Mouse (Mus musculus) E14TG2a.4 (cell line): ENCODE results near the gene Gm21985.
"Not testable (repeated sequence)": the region's sequence is repeated elsewhere in the genome, so short reads cannot be mapped to it uniquely, and the experiment has no call there.

Source experiments
- H3K27me3 ChIP-seq: 2 replicates; pipeline ENCODE4 v1.6.1; 2014; ENCODE audit warnings: low read length, control low read depth; ENCODE audit not compliant: insufficient read depth
- H3K36me3 ChIP-seq: 2 replicates; pipeline ENCODE4 v1.6.1; 2014; ENCODE audit warnings: low read length, control low read depth; ENCODE audit not compliant: insufficient read depth
- H3K4me1 ChIP-seq: replicated peaks from 2 replicates; pipeline ENCODE4 v1.6.1; 2014; ENCODE audit warnings: low read depth, low read length, control low read depth
- H3K4me3 ChIP-seq: replicated peaks from 2 replicates; pipeline ENCODE4 v1.5.1; 2014; ENCODE audit warnings: mild to moderate bottlenecking, low read length
- H3K9me3 ChIP-seq: 2 replicates; pipeline ENCODE4 v1.6.1; 2014; ENCODE audit warnings: low read length, control low read depth
- CTCF ChIP-seq: conservative IDR thresholded peaks from 2 replicates; pipeline ENCODE4 v1.5.1; 2014; ENCODE audit warnings: low read length
- NANOG ChIP-seq: IDR thresholded peaks from 2 replicates; pipeline ENCODE4 v1.6.1; 2014; ENCODE audit warnings: borderline replicate concordance, low read length, mixed read lengths
- POU5F1 ChIP-seq: IDR thresholded peaks from 2 replicates; pipeline ENCODE4 v1.6.1; 2014; ENCODE audit warnings: low read length, borderline replicate concordance

Gene Gm21985

DNA sequence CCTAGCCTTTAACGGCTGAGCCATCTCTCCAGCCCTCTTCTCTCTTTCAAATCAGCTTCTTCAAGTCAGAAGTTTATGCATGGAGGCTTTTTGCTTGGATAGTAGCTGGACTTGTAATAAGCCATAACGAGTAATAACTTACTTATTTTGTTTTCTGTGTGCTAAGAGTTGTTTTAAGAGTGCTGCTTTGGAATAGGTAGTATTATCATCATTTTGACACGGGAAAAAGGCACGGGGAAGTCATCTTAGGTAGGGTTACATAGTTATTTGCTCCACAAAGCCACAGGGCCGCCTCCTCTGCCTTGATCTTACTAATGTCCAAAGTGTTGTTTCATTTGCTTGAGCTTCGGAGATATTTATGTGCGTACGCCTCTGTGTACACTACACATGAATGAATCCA lies 114.0 kb downstream of the Gm21985 start:
- peaks cover 58% of the 10 kb centered on the region for H3K4me1 ChIP-seq
- H3K4me3 ChIP-seq = peak overlapping the region; percentile 85
- H3K36me3 ChIP-seq = peaks cover 22% of the 10 kb centered on the region
- H3K27me3 ChIP-seq = no peaks in the 10 kb centered on the region
- H3K9me3 ChIP-seq = no peaks in the 10 kb centered on the region
- TF ChIP-seq POU5F1 = no peak
- no peak for TF ChIP-seq CTCF
- TF ChIP-seq NANOG = no peak

GRCm38 (mm10) chr2:112381219-112381618 lies 115.1 kb downstream of the Gm21985 start:
- TF ChIP-seq NANOG = no peak
- TF ChIP-seq CTCF = no peak
- no peak for TF ChIP-seq POU5F1

DNA sequence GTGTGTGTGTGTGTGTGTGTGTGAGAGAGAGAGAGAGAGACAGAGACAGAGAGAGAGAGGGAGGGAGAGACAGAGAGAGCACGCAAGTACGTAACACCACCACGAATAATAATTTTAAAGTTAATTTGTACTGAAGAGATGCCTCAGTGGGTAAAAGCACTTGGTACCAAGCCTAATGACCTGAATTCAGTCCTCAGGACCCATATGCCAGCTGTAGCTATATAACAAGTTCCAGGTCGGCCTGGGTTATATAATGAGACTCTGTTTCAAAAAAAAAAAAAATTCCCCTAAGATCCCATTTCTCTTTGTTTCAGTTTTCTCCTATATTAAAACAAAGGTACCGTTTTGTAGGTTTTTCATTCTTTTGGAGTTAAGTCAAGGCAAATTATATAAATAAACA lies 124.7 kb downstream of the Gm21985 start:
- Histone ChIP-seq H3K4me1 (peaks cover 40% of the 10 kb centered on the region), H3K4me3 (no peak overlapping the region), H3K9me3 (no peaks in the 10 kb centered on the region), H3K36me3 (peaks cover 20% of the 10 kb centered on the region), H3K27me3 (no peaks in the 10 kb centered on the region)
- TF ChIP-seq CTCF (no peak), POU5F1 (no peak), NANOG (no peak)

More at GRCm38 (mm10) chr2:112381219-112381618, 115.1 kb downstream of the Gm21985 start:
- H3K4me3 ChIP-seq = no peak overlapping the region
- no peaks in the 10 kb centered on the region for H3K9me3 ChIP-seq
- H3K36me3 ChIP-seq = peaks cover 28% of the 10 kb centered on the region
- H3K27me3 ChIP-seq = no peaks in the 10 kb centered on the region
- peaks cover 51% of the 10 kb centered on the region for H3K4me1 ChIP-seq

DNA sequence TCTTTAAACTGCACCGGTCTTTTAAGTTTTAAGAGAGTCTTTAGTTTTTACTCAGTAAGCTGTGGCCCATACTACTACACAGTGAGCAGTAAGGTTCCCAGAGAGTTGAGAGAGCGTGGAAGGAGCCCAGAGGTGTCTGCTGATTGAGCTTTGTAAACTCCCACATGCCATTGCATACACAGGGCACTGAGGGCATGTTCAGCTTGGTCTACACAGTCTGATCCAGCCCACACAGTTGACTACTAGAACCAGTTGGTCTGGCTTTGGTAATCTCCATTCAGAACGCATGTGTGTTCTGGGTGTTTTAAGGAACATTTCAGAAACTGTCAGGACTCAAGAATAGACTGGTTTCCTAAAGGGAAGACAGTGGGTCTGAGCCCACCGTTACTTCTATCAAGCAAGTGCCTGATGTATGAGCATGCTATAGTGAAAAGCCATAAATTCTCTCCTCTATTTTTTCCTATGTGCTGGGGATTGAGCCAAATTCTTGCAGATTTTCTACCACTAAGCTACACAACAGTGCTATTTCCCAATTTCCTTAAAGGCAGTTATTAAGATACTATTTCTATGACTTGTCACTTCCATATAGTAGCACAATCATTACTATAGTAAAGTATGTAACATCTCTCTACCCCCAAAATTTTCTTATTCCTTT lies 125.4 kb downstream of the Gm21985 start:
- TF ChIP-seq NANOG = no peak
- no peak for TF ChIP-seq CTCF
- TF ChIP-seq POU5F1 = no peak
- H3K9me3 ChIP-seq = no peaks in the 10 kb centered on the region
- H3K4me1 ChIP-seq = peaks cover 39% of the 10 kb centered on the region
- H3K27me3 ChIP-seq = no peaks in the 10 kb centered on the region
- H3K4me3 ChIP-seq = no peak overlapping the region
- peaks cover 19% of the 10 kb centered on the region; the same call in 1 of the 2 replicates for H3K36me3 ChIP-seq

DNA sequence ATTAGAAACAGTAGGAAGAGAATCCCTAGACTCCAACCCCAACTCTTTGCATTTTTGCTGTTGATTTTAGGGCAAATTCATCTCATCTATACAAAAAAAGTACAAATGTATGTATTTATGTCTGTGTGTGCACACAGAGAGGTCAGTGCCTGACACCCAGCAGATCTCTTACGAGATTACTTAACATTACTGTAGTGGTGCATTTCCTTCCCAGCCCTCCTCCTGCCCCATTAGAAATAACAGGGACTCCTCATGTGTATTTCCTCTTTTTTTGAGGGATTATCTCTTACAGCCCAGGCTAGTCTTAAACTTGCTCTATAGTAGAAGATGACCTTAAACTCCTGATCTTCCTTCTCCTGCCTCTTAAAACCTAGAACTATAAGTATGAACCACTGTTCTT lies 126.6 kb downstream of the Gm21985 start:
- Histone ChIP-seq H3K4me3 (no peak overlapping the region), H3K4me1 (peaks cover 42% of the 10 kb centered on the region), H3K27me3 (no peaks in the 10 kb centered on the region), H3K9me3 (no peaks in the 10 kb centered on the region), H3K36me3 (peaks cover 17% of the 10 kb centered on the region)
- TF ChIP-seq CTCF (no peak), NANOG (no peak), POU5F1 (no peak)

- Histone ChIP-seq H3K4me3 (no peak overlapping the region), H3K9me3 (no peaks in the 10 kb centered on the region), H3K36me3 (peaks cover 14% of the 10 kb centered on the region), H3K27me3 (no peaks in the 10 kb centered on the region), H3K4me1 (peaks cover 30% of the 10 kb centered on the region)
- TF ChIP-seq NANOG (no peak), CTCF (no peak), POU5F1 (no peak)
These were observed 127.8 kb downstream of the Gm21985 start for GRCm38 (mm10) chr2:112393958-112394357.

DNA sequence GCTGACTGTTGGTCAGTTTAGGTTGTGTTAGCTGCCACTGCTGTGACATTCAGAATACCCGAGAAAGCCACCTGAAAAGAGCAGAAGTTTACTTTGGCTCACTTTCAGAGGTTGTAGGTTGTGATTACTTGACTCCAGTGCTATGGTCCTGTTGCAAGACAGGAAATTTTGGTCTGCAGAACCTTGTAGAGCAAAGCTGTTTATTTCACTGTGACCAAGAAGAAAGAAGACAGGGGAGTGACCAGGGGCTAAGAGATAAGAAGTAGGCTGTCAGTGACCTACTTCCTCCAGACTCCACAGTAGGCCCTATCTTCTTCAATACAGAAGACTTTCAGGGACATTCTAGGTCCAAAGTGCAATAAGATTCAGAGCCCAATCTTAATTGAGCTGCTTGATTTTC lies 130.5 kb downstream of the Gm21985 start:
- peaks cover 10% of the 10 kb centered on the region for H3K36me3 ChIP-seq
- TF ChIP-seq NANOG (no peak), POU5F1 (no peak), CTCF (no peak)
- no peaks in the 10 kb centered on the region for H3K27me3 ChIP-seq
- peaks cover 17% of the 10 kb centered on the region for H3K4me1 ChIP-seq
- no peaks in the 10 kb centered on the region for H3K9me3 ChIP-seq
- no peak overlapping the region for H3K4me3 ChIP-seq

- Histone ChIP-seq H3K9me3 (no peaks in the 10 kb centered on the region), H3K4me3 (no peak overlapping the region), H3K4me1 (no peaks in the 10 kb centered on the region), H3K27me3 (no peaks in the 10 kb centered on the region), H3K36me3 (peaks cover 70% of the 10 kb centered on the region)
- TF ChIP-seq POU5F1 = no peak
- TF ChIP-seq CTCF = no peak
- TF ChIP-seq NANOG = no peak
These were observed 140.9 kb downstream of the Gm21985 start for GRCm38 (mm10) chr2:112407030-112407429.

DNA sequence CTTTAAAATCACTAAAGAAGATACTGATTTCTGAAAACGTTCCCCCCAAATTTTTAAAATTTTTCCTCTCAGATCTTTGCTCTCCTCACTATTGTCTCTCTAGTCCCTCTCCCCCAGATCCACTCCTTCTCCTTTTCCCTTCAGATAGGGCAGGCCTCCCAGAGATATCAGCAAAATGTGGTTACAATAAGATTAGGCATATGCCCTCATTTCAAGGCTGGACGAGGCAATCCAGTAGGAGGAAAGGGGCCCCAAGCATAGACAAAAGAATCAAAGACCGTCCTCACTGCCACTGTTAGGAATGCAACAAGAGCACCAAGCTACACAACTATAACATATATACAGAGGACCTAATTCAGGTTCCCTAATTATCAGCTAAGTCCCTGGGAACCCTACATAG lies 159.2 kb downstream of the Gm21985 start:
- no peak overlapping the region for H3K4me3 ChIP-seq
- H3K36me3 ChIP-seq = no peaks in the 10 kb centered on the region
- peaks cover 3% of the 10 kb centered on the region; the same call in 1 of the 2 replicates for H3K27me3 ChIP-seq
- no peaks in the 10 kb centered on the region for H3K4me1 ChIP-seq
- TF ChIP-seq CTCF (no peak), POU5F1 (no peak), NANOG (no peak)
- no peaks in the 10 kb centered on the region for H3K9me3 ChIP-seq

DNA sequence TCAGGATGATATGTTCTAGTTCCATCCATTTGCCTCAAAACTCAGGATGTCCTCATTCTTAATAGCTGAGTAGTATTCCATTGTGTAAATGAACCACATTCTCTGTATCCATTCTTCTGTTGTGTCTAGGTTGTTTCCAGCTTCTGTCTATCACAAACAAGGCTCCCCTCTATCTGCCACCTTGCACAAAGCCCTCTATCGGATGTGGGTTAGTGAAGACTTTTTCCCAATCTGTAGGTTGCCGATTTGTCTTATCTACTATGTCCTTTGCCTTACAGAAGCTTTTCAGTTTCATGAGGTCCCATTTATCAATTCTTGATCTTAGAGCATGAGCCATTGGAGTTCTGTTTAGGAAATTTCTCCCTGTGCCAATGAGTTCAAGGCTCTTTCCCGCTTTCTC lies 162.4 kb downstream of the Gm21985 start:
- H3K4me1 ChIP-seq, H3K9me3 ChIP-seq, H3K36me3 ChIP-seq, H3K27me3 ChIP-seq, H3K4me3 ChIP-seq: not testable (repeated sequence)
